Mouse (Mus musculus): ENCODE measurements around the gene Resp18.
"Not testable (repeated sequence)": the region's sequence is repeated elsewhere in the genome, so short reads cannot be mapped to it uniquely, and the experiment has no call there.

Gene Resp18

DNA sequence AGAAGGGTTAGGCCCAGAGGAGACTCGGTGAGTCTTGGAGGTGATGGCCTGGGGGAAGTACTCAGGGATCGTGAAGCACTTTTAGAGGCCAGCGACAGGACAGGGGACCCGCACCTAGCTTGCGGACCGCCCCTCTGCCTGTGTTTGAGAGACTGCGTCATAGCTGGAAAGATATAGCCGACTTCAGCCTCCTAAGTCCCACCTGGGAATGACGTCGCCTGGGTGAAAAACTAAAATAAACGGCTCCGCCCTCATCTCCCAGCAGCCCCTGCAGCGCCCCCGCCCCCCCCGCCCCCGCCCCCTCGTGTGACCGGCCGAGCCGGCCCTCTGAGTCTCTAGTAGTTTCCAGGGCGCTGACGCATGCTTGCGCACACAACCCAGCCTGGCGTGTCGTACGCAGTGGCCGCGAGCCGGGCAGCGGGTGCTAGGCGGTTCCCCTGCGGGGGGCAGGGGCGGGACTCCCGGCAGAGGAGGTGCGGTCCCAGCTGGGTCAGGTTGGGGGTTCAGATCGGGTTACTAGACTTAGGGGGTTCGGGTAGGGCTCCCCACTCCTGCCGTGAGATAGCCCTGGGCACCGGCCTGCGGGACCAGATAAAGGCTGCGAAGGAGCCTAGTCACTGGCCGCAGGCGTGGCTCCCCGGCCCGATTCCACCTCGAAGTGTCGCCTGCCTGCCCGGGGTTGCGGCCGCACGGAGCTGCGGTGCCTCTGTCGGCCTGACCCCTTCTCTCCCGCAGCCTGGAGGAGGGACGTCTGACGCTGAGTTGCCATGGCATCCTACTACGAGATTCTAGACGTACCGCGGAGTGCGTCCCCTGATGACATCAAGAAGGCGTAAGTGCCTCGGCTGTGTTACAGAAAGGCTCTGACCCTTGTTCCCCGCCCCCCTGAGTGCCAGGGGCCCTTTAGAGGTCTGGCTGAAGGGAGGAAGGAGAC, 41.8 kb downstream of the Resp18 start, which contains the start of gene Dnajb2:
Dnajb2 (plus strand) TSS at position 290 of the 934 bp plus-strand sequence.
- peak; percentile 96 for DNase-seq (ENCODE audit: low read depth, low spot score)

DNA sequence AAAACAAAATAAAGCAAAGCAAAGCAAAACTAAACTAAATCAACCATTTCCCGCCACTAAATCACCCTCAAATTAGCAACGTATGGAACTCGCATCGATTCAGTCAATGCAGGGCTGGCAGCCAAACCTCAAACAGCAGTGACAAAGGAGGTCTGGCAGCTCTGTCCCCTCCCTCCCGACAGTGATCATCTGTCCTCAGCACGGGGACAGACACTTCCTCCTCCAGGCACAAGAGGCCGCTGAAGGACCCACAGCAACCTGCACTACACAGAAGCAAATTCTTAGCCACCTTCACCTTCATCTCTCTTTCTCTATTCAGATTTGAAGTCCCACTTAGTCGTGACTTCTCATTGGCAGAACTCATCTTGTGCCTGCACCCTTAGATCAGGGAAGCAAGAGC, 43.6 kb downstream of the Resp18 start:
- DNase-seq (ENCODE audit: low read depth, low spot score) = peak; percentile 95

DNA sequence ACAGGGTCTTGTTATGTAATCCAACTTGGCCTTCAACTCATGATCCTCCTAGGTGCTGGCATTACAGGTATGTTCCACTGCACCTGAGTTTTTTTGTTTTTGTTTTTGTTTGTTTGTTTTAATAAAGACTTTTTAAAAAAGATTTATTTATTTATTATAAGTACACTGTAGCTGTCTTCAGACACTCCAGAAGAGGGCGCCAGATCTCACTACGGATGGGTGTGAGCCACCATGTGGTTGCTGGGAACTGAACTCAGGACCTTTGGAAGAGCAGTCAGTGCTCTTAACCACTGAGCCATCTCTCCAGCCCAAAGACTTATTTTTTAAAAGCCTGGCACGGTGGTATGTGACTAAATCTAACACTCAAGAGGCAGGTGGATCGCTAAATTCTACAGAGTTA, 45.7 kb downstream of the Resp18 start:
- DNase-seq (ENCODE audit: low read depth, low spot score) = not testable (repeated sequence)

DNA sequence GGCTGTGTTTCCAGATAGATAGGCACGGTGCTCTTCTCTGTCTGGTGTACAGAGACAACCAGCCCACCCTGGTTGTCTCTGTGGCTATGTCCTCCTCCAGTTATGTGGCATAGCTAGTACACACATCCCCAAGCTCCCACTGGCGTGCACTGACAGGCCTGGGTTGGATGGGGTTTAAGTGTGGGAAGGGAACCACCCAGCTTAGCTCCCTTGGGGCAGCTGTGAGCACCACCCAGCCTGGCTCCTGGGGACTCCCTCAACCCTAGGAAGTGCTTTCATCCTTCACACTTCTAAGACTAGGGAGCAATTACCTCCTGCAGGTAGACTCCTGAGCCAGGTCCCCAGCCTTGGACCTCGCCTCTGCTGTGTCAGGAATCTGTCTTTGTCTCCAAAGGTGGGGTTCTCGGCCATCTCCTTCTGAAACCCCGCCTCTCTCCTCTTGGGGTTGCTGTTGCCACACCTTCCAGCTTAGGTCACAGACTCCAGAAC, 46.5 kb downstream of the Resp18 start, which contains the start of gene A630095N17Rik:
A630095N17Rik (minus strand) TSS at position 439 of the 489 bp plus-strand sequence.
- DNase-seq (ENCODE audit: low read depth, low spot score) = no peak

DNA sequence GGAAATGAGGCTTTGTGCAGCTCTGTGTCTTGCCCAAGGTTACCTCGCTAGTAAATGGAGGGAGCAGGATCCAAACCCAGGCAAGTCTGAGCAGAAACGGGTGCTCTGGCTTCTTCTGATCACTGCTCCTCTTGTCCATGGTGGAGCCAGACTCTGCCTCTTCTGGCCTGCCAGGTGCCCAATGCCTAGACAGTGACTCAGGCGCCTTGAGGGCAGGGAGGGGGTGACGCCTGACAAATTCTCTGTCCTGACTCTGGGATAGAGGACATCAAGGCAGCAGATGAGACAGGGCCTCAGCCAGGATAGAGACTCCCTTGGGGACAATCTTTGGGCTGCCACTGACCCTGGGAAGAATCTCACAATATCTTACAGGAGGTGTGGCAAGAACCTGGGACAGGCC, 47.0 kb downstream of the Resp18 start:
- DNase-seq (ENCODE audit: low read depth, low spot score) = no peak

DNA sequence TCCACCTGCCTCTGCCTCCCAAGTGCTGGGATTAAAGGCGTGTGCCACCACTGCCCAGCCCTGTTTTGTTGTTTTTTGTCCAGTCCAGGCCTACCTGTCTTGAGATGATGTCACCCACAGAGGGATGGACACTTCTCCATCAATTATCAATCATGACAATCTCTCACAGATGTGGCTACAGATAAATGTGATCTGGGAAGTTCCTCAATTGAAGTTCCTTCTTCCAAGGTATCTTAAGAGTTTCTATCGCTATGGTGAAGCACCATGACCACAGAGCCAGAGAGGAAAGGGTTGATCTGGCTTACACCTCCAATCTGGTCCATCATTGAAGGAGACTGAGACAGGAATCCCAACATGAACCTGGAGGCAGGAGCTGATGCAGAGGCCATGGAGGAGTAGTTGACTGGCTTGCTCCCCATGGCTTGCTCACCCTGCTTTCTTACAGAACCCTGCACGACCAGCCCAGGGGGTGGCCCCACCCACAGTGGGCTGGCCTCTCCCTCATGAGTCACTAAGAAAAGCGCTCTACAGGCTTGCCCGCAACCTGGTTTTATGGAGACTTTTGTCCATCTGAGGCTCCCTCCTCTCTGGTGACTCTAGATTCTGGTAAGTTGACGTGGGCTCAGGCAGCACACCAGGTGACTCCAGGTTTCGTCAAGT, 47.8 kb downstream of the Resp18 start:
- no peak for DNase-seq (ENCODE audit: low read depth, low spot score)

DNA sequence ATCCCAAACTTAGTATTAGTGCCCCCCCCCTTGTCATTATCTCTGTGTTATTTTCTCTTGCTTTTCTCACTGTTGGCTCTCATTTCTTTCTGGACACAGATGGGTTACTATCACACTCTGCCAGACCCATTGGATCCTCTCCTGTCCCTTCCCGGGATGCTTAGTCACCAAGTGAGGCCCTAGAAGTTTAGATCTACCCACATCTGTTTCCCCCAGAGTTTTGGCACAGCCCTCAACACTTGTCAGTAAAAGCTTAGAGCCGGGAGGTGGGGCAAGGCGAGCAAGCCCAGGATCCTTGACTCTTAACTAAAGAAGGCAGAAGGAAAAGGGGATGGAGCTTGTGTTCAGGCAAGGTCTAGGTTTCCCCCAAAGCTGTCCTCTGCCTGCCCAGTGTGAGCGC, 49.1 kb downstream of the Resp18 start:
- no peak for DNase-seq (ENCODE audit: low read depth, low spot score)

DNA sequence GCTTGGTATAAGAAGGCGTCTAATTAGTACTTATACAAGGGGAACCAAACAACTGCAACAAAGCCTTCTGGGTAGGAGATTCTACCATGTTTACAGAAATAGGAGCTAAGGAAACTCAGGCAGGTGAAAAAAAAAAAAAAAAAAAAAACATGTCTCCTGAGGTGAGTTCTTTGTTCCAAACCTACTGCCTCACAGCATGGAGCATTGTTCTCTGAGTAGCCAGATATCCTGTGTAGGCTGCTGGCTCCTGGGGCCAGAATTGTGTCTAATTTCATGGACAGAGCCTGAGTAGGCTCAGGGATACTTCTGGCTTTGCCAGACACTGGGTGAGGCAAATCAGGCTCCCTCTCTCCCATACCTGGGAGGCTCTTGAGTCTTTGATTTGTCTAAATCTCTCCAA, 50.6 kb downstream of the Resp18 start:
- no peak for DNase-seq (ENCODE audit: low read depth, low spot score)

DNA sequence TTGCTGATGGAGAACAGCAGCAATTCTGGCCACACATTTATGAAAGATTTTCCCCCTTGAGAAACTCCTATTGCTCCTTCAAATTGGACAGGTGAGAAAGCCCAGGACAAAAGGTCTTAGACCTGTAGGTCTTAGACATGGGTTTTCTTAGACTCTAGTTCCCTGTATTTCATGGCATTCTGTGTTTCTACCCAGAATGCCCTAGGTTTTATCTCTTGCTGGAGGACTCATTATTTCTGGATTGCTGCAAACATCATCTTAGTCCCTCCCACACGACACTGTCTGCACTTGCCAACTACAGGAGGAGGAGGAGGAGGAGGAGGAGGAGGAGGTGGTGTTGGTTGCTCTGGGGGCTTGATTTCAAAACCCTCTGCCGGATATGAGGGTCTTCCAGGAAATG, 52.1 kb downstream of the Resp18 start:
- no peak for DNase-seq (ENCODE audit: low read depth, low spot score)

DNA sequence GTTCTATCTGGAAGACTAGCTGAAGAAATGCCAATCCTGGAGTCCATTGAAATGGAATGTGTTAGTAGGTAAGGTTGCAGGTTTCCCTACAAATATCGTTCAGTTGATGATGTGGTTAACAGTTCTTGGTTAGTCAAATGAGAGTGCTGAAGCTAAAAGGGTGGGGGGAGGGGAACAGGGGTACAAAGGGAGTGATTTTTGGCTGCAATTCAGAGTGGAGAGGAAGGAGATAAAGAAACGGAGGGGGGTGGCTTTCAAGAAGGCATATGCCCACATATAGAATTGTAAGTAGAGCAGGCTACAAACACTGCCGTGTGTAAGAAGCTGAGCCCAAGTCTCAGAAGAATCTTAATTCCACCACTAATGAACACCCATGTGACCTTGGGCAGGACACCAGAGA, 52.7 kb downstream of the Resp18 start:
- no peak for DNase-seq (ENCODE audit: low read depth, low spot score)

DNA sequence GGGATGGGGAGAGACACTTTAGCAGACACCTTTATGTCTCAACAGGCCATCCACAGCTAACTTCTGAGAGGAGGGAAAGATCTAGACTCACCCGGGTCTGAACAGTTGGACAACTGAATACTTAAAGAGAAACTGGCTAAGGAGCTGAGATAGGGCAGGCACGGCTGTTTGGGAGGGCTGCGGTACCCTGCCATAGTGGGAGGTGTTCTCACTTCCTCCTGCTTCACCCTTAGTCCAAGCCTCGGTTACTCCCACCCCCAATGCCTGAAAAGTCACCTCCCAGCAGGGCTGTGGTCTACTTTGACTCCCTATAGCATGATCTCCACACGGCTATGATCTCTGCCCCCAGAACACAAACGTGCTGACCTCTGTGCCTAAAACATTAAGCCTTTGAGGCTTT, 54.7 kb downstream of the Resp18 start:
- DNase-seq (ENCODE audit: low read depth, low spot score) = no peak

DNA sequence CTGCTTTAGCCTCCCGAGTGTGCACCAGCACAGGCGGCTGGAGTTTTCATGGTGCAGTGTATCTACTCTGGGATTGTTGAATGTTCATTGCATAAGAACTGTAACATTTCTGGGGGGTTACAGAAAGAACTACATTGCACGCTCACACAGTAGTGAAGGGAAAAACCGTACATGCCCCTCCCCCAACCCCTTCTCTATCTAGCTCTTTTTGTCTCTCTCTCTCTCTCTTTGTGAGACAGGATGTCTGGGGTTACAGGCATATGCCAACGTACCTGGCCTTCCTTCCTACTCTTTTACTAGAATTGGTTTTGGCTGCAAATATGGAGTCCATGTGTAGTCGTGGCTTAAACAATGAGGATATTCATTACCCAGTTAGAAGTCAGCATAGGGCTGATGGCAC, 55.3 kb downstream of the Resp18 start:
- no peak for DNase-seq (ENCODE audit: low read depth, low spot score)

Measured in brain, adult 2 months (tissue).